Mouse (Mus musculus) retina, postnatal 1 day (tissue): ENCODE measurements around the gene Srprb.
"Not testable (repeated sequence)": the region's sequence is repeated elsewhere in the genome, so short reads cannot be mapped to it uniquely, and the experiment has no call there.

Source experiments
- DNase-seq: peaks from one replicate; pipeline ENCODE4 v3.0.0-alpha.2; 2012

Gene Srprb

DNA sequence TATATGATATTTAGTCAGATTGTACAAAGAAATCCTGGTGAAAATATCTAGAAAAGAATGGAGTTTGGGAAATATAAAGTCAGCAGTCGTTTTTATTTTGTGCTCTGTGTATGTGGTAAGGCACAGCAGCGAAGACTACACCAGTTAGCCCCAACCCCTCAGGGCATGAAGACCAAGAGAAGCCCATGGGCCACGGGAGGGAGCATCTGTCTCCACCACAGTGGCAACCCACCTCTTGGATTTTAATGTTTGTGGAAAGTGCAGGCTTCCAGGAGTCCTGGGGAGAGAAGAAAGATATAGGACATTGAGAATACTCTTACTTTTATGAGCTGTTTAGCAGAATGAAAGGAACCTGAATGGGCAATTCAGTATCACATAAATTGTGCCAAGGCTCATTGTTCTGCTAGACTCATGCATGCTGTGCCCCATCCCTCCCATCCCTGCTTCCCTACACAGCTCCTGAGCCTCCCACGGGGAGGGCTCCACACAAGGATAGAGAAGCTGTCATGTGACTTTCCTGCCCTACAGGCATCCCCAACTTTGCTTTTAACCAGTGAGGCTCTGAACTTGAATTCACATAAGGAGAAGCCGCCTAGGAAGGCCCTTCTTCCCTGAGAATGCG is 7.0 kb upstream of the Srprb start:
- DNase-seq: no peak

DNA sequence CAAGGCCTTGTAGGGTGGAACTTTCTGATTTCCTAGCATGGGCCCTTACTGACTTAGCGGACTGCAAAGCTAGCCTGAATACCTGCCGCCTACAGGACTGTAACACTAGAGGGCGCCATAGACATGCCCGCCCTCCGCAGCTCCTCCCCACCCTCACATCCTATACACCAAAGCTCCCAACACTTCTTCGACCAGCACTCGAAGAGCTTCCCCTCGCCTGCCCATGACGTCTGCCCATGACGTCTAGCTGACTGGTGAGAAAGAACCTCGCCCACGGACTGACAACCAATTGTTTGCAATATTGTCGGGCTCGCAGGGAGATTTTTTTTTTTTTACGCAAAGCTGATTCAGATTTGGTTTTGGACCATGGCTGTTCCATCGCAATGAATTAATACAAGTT is 5.9 kb upstream of the Srprb start:
- DNase-seq: peak; percentile 91

DNA sequence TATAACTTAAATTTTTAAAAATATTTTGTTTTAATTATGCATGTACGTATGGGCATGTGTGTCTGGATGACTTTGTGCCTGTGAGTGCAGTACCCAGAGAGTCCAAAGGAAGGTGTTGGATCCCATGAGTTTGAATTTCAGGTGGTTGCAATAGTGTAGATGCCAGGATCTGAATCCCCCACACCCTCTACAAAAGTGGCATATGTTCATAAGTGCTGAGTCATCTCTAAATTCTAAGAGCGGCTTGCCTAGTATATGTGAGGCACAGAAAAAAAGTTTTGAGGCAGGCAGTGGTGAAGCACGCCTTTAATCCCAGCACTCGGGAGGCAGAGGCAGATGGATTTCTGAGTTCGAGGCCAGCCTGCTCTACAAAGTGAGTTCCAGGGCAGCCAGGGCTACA is 3.8 kb upstream of the Srprb start:
- DNase-seq: no peak

GRCm38 (mm10) chr9:103188416-103188815 is 13.5 kb downstream of the Srprb start:
- DNase-seq: no peak

DNA sequence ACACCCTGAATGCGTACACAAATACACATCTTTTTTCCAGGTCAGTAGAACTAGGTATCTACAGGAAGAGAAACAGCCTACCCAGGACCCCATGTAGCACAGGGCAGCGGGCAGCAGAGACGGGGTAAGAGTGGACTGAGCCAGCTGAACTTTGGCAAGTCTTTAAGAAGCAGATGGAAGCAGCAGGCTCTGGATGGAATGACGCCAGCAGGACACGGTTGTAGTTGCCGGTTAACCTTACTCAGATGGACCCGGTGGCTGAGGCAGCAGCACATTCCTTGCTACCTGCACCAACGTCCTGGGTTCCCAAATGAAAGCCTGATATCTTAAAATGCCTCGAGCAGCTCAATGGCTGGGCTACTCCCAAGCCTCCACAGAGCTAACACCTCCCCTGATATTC is 15.2 kb downstream of the Srprb start:
- DNase-seq: no peak

GRCm38 (mm10) chr9:103185946-103186345 is 16.0 kb downstream of the Srprb start:
- no peak for DNase-seq

DNA sequence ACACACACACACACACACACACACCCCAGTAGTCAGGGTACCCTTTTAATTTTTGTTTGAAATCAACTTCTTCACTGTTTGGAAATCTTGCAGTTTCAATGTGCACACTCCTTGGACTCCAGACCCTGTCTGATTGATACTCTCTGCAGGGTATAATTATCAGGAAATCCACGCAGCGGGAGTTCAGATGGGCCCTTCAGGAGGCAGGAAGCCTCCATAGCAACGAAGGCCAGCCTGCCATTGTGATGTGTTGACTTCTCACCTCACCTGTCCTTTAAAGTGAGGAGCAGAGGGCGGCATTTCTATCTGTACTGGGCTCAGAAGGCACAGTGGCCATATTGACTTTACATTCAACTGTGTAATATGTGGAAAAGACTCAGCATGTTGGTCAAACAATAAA is 17.1 kb downstream of the Srprb start:
- no peak for DNase-seq

GRCm38 (mm10) chr9:103181886-103182285 is 20.1 kb downstream of the Srprb start:
- no peak for DNase-seq

DNA sequence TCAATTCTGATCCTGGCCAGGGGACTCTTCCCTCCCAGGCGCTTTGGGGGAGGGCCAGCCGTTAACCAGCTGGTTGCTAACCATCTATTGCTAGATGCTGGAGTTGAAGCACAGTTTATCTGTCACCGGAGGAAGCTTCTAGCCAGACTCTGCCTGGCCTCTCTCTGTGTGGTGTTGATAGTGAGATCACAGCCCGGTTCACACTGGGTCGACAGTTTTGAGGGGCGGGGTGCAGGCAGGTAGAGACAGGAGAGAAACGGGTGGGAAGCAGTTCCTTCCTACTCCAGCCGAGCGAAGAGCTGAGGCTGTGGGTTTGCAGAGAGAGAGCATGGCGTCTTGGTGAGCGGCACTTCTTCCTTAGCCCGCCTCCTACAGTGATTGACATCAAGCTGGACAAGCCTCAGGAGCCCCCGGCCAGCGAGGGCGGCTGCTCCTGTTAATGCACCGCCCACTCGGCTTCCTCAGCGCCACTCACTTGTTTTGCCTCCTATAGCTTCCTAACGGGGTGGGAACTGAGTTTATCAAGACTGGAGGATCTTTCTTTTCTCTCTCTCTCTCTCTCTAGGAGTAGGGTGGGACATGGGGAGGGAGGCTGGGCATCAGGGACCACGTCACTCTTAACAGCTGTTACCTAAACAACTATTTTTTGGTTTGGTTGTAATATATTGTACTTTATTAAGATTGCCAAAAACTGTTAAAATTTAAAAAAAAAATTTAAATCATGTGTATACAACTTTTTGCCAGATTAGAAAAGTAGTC is 21.0 kb downstream of the Srprb start:
- DNase-seq: peak; percentile 88

GRCm38 (mm10) chr9:103180303-103180702 is 21.6 kb downstream of the Srprb start:
- no peak for DNase-seq

GRCm38 (mm10) chr9:103175692-103176091 is 26.2 kb downstream of the Srprb start:
- DNase-seq: no peak

- DNase-seq: peak; percentile 65
Measured at GRCm38 (mm10) chr9:103174771-103175519, 27.0 kb downstream of the Srprb start.

DNA sequence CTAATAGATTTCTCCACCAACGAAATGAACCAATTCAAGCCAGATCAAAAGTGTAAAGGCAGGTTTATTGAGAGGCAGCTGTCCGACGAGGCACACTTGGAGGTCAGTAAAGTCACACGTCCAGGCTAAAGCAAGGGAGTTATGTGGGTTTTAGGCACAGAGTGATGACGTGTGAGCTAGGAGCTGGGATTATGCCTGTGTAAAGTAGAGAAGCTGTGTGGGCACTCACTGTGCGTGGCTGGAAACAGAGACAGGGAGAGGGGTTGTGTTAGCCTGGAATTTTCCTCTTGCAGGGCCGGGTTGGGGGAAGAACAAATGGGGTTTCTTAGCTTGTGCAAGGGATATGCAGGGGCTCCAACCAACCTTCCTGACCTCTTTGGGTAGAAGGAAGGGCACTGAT is 33.2 kb downstream of the Srprb start:
- no peak for DNase-seq

DNA sequence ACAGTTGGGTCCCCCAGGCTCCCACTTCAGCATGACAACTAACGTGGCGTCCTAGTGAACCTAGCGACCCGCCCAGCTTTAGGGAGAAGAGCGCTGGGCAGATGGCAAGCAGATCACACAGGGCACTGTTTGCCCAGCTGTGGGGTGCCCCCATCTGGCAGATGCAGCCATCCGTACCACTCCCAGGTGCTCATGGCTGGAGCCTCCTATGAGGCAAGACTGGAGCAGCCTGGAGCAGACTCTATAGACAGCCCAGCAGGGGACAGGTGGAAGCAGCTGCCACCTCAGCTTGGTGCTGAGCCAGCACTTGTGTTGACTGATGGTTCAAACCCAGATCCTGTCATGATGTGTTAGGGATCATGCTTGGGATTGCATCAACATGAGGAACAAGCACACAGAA is 33.9 kb downstream of the Srprb start:
- DNase-seq: peak; percentile 29

DNA sequence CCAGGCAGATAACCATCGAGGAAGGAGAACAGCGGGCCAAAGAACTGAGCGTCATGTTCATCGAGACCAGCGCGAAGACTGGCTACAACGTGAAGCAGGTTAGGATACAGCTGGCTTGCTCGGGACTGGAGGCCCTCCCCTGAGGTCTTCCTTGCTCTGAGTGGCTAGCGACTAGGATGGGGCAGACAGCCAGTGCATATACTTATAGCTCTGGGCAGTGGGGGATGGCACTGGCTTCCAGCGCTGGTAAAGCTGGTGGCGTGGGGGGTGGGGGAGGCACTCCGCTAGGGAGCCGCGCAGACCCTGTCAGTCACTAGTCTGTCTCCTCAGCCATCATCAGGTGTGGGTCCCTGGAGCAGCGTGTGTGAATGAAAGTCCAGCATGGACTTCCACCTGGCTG is 38.1 kb downstream of the Srprb start:
- no peak for DNase-seq

DNA sequence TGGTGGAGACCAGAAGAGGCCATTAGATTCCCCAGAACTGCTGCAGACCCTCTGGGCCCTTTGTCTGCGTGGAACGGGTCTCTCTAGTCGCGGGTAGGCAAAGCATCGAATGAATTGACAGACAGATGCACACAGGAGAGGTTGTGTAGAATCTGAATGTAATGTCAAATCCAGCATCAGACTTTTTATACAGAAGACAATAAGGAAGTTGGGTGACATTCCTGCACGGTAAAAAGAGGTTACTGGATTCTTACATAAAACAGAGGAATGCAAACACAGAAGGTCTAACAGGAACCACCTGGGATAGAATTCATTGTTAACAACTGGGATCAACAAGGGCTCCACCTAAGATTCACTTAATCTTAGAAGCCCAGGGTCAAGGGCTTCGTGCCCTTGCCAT is 46.8 kb downstream of the Srprb start:
- not testable (repeated sequence) for DNase-seq

DNA sequence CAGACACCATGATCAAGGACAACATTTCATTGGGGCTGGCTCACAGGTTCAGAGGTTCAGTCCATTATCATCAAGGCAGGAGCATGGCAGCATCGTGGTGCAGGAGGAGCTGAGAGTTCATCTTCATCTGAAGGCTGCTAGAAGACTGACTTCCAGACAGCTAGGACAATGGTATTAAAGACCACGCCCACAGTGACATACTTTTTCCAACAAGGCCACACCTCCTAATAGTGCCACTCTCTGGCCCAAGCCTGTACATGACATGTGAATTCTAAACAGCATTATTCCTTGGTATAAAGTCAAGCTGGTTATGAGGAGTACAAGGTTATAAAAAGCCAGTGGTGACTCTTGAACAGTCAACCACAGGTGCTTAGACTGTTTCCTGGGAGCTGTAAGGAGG is 47.4 kb downstream of the Srprb start:
- DNase-seq: no peak

DNA sequence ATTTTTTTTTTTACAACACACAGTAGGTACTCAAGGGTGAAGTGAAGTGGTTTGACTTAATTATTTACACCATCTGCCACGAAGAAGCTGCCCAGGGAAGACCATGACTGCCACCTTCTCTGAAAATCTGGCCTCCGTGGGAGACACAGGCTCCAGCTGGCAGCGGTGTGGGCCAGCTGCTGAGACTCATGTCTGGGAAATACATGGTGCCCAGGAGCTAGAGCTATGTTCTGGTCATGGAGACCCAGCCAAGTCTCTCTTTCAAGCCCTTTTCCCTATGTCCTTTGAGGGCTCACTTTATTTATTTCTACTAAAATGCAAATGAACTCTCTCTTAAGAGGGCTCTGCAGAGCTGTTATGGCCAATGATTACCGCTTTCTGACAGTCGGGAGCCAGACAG is 48.7 kb downstream of the Srprb start:
- DNase-seq: no peak

GRCm38 (mm10) chr9:103149074-103149799 is 52.7 kb downstream of the Srprb start:
- DNase-seq: no peak

- no peak for DNase-seq
Measured at GRCm38 (mm10) chr9:103147103-103147502, 54.8 kb downstream of the Srprb start.

DNA sequence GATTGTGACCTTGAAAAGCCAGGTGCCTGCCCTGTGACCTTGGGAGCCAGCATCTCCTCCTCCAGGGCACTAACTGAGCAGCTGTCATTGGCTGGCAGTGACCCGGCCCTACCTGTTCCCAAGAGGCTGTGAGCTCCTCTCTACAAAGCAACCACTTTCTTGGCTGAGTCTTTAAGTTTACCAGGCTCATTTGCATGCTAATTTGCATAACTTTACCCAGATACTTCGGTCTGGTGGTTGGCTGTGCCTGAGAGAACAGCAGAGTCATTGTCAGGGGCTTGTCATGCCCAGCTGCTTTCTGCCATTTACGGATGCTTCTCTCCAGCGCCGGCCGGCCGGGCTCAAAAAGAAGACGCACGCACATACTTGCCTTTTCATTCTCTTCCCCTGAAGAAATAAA is 55.2 kb downstream of the Srprb start:
- peak; percentile 66 for DNase-seq

DNA sequence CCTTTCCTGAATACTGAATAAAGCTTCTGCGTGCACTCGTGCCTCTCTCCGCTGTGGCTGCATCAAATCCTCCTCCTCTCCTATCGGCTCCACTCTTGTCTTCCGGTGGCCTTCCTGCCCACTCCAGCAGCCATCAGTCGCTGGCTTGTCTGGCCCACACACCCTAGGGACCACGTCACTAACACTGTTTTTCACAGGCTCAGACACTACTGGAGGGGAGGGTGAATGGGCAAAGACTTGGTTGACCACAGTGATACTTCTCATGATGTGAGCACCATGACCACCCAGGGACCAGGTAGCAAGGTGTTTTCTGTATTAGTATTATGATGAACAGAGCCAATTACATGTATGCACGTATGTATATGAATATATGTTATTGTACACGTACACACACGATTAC is 55.7 kb downstream of the Srprb start:
- DNase-seq: no peak

DNA sequence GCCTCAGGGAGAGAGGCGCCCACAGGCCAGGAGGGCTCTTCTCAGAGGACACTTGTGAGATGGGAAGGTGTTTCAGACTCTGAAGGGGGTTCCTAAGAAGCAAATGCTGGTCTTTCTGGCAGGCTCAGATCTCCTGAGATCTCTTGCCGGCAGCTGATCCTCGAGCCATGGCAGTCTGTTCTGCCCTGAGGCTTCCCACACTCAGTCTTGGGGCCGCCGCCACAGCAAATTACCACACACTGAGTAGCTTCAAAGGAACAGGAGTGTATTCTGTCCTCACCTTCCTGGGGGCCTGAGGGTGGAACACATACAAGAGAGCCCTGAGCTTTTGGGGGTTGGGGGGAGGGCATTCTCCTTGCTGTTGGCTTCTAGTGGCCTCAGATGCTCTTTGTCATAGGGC is 56.6 kb downstream of the Srprb start:
- DNase-seq: no peak
